Mouse (Mus musculus) embryonic fibroblast, embryonic 13.5 days (primary cell): ENCODE results near the gene Cyp2d26.

Experiments
- CTCF ChIP-seq: IDR thresholded peaks from 2 replicates; pipeline ENCODE4 v1.5.1; 2011; ENCODE audit warnings: mild to moderate bottlenecking, control low read depth, low read length, moderate library complexity, borderline replicate concordance; ENCODE audit not compliant: insufficient read depth
- POLR2A ChIP-seq: IDR thresholded peaks from 2 replicates; pipeline ENCODE4 v1.6.1; 2011; ENCODE audit warnings: low read depth, mild to moderate bottlenecking, control low read depth, low read length, moderate library complexity

DNA sequence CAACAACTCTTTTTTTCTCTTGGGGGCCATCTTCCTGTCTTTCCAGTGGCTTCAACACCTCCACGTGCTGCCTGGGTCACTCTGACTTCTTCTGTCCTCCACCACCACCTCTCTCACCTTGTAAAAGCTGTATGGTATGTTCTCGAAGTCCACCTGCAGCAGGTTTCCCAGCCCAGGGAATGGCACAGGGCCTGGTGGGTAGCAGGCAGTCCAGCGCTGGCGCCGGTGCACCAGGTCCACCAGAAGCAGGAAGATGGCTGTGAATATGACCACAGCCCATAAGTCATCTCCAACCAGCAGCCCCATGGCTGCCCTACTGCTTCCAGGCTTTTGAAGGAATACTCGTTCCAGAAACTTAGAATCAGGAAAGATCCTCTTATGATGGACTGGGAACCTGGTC is 226 bp downstream of the Cyp2d26 start:
- TF ChIP-seq CTCF (no peak), POLR2A (no peak)
